Mouse (Mus musculus) lung, postnatal 0 days (tissue): ENCODE measurements around the gene Mex3a.

Experiments used
- CTCF ChIP-seq: IDR thresholded peaks from 2 replicates; pipeline ENCODE4 v1.5.1; 2016; ENCODE audit warnings: antibody characterized with exemption, mild to moderate bottlenecking
- EP300 ChIP-seq: IDR thresholded peaks from 2 replicates; pipeline ENCODE4 v1.6.1; 2016; ENCODE audit warnings: antibody characterized with exemption, mild to moderate bottlenecking, control low read depth

- TF ChIP-seq CTCF (no peak), EP300 (no peak)
Measured at GRCm38 (mm10) chr3:88542486-88542885, 10.3 kb downstream of the Mex3a start.
